Mouse (Mus musculus): ENCODE data around the gene Srsf12.

DNA sequence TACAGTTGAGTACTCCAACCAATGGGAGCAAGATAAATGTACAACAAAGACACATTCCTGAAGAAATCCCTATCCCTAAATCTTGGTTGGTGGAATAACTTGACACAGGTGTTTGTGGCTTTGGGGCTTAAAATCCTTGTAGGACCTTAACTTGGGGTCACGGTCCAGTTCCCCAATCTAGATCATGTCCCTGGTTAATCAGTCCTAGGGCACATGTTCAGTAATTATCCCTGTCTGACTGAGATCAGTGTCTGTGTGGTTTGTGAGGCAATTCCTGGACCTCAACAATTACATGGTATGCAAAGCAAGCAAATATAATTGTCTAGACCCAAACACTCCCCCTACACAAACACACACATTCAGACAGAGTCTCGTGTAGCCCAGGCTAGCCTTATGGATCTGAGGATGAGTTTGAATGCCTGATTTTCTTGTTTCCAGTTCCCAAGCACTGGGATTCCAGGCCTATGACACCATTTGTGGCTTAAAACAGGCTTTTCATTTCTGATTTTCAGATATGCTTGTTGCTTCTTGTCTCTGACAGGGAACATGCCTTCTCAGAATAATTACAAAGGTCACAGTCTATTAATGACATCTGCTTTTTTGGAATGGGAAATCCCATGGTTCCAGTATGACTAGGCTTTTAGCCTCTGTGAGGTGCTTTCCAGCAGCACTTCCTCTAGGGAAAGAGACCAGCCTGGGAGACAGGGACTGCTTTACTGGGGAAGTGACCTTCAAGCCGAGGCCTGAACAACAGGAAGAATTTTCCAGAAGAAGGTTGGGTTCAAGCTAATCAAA is 73.3 kb downstream of the Srsf12 start:
- TF ChIP-seq MYOD1 (IDR thresholded peaks at IDR 0.05; ENCODE audit: control insufficient read depth, insufficient read length, low read depth) (no peak), MAX (IDR thresholded peaks at IDR 0.05) (no peak), CTCF (IDR thresholded peaks at IDR 0.05; ENCODE audit: control insufficient read depth, insufficient read depth, insufficient read length) (no peak), MYOG (IDR thresholded peaks at IDR 0.05; ENCODE audit: control insufficient read depth, extremely low read depth, insufficient read length) (no peak)

All from C2C12 (cell line).